Mouse (Mus musculus): ENCODE results near the gene Ppp2r5a. TPM values are rescaled to one million over a fixed set of nuclear protein-coding genes. Genes with fewer than 3 reads are reported as not detected.

Gene Ppp2r5a
- total and polyA plus RNA-seq, 3 experiments = 40.3 to 96.7 (median 62.0) TPM

GRCm38 (mm10) chr1:191445401-191445800 is 42.3 kb upstream of the Ppp2r5a start:
- H3K4me3 ChIP-seq (replicated peaks in 1 of 3; ENCODE audit: low read depth in 2 of 3, low read length in 2 of 3, poor library complexity in 1 of 3) = no peak overlapping the region
- no peaks in the 10 kb centered on the region for H3K79me2 ChIP-seq (replicated peaks; ENCODE audit: control insufficient read depth, extremely low read depth, insufficient read depth, poor library complexity, severe bottlenecking)
- H3K9ac ChIP-seq (ENCODE audit: insufficient read depth, low read depth) = no peak overlapping the region
- DNase-seq (ENCODE audit: extremely low read depth) = no peak
- no peaks in the 10 kb centered on the region for H3K9me3 ChIP-seq (replicated peaks; ENCODE audit: low read length)
- dilution Hi-C loops (cut with MboI; ENCODE audit: extremely low pct_ligation_motif_present, extremely low pct_unique_long_range_greater_than_20kb, low sequenced_read_pairs) (no loop called here), in situ Hi-C loops (cut with MboI; ENCODE audit: low pct_ligation_motif_present, low pct_unique_long_range_greater_than_20kb, low sequenced_read_pairs) (no loop called here)
- TF ChIP-seq CHD1 (IDR thresholded peaks at IDR 0.05; ENCODE audit: low read depth, low read length) (no peak), USF2 (conservative IDR thresholded peaks at IDR 0.05; ENCODE audit: low read depth, low read length) (no peak), MEF2A (IDR thresholded peaks at IDR 0.05; ENCODE audit: borderline replicate concordance, low read depth, low read length) (no peak), MYC (IDR thresholded peaks at IDR 0.05; ENCODE audit: low read depth, low read length) (no peak), SIN3A (IDR thresholded peaks at IDR 0.05; ENCODE audit: low read length) (no peak), RCOR1 (conservative IDR thresholded peaks at IDR 0.05; ENCODE audit: low read depth, low read length) (no peak), MXI1 (IDR thresholded peaks at IDR 0.05; ENCODE audit: low read depth, low read length) (no peak), POLR2A (IDR thresholded peaks at IDR 0.05; ENCODE audit: low read depth, low read length) (no peak), ZC3H11A (IDR thresholded peaks at IDR 0.05; ENCODE audit: low read depth, low read length) (no peak), PAX5 (IDR thresholded peaks at IDR 0.05; ENCODE audit: low read length) (no peak), NRF1 (IDR thresholded peaks at IDR 0.05; ENCODE audit: low read depth, low read length) (no peak), SMC3 (IDR thresholded peaks at IDR 0.05; ENCODE audit: low read depth, low read length) (no peak), ZNF384 (IDR thresholded peaks at IDR 0.05; ENCODE audit: low read depth, low read length) (no peak), KAT2A (IDR thresholded peaks at IDR 0.05; ENCODE audit: insufficient replicate concordance, low read length) (no peak), GABPA (IDR thresholded peaks at IDR 0.05; ENCODE audit: insufficient replicate concordance, low read depth, low read length) (no peak)
- no peak overlapping the region for H3K4me2 ChIP-seq (ENCODE audit: insufficient read depth, low read depth, poor library complexity, severe bottlenecking)
- H3K36me3 ChIP-seq (replicated peaks in 1 of 2; ENCODE audit: control insufficient read depth in 1 of 2, insufficient read depth in 1 of 2, low read length in 1 of 2) = no peaks in the 10 kb centered on the region
- H3K27ac ChIP-seq (ENCODE audit: insufficient read depth, low read depth) = no peak overlapping the region
- peaks cover 8 to 13% of the 10 kb centered on the region in 2 experiments for H3K4me1 ChIP-seq (ENCODE audit: control insufficient read depth in 1 of 2, insufficient read depth in 2 of 2)
- H3K27me3 ChIP-seq (replicated peaks) = no peaks in the 10 kb centered on the region

DNA sequence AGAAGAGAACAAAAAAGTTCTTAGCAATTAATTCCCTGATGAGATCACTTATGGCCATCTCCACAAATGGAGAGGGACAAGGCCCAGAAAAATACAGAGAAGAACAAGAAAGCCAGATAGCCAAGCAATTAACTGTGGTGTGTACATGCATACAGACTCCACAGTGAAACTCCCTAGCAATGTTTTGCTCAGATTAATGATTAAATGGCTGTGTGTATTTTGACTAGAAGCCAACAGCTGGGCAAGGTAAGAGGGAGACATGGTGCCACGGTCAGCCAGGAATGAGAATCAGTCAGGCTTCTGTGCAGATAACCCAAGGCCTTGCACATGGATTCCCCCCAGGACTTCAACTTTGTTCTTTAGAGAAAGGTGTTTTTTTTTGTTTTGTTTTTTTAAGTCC is 41.4 kb upstream of the Ppp2r5a start:
- H3K27me3 ChIP-seq (replicated peaks) = no peaks in the 10 kb centered on the region
- in situ Hi-C loops (cut with MboI; ENCODE audit: low pct_ligation_motif_present, low pct_unique_long_range_greater_than_20kb, low sequenced_read_pairs) (no loop called here), dilution Hi-C loops (cut with MboI; ENCODE audit: extremely low pct_ligation_motif_present, extremely low pct_unique_long_range_greater_than_20kb, low sequenced_read_pairs) (no loop called here)
- peaks cover 8 to 17% of the 10 kb centered on the region in 2 experiments for H3K4me1 ChIP-seq (ENCODE audit: control insufficient read depth in 1 of 2, insufficient read depth in 2 of 2)
- H3K9me3 ChIP-seq (replicated peaks; ENCODE audit: low read length) = no peaks in the 10 kb centered on the region
- H3K27ac ChIP-seq (ENCODE audit: insufficient read depth, low read depth) = no peak overlapping the region
- no peak overlapping the region for H3K4me3 ChIP-seq (replicated peaks in 1 of 3; ENCODE audit: low read depth in 2 of 3, low read length in 2 of 3, poor library complexity in 1 of 3)
- no peak for DNase-seq (ENCODE audit: extremely low read depth)
- H3K4me2 ChIP-seq (ENCODE audit: insufficient read depth, low read depth, poor library complexity, severe bottlenecking) = no peak overlapping the region
- H3K9ac ChIP-seq (ENCODE audit: insufficient read depth, low read depth) = no peak overlapping the region
- H3K79me2 ChIP-seq (replicated peaks; ENCODE audit: control insufficient read depth, extremely low read depth, insufficient read depth, poor library complexity, severe bottlenecking) = no peaks in the 10 kb centered on the region
- TF ChIP-seq BHLHE40 (IDR thresholded peaks at IDR 0.05; ENCODE audit: low read depth, low read length) = no peak
- no peak for TF ChIP-seq ELF1 (IDR thresholded peaks at IDR 0.05; ENCODE audit: low read depth, low read length)
- no peak for TF ChIP-seq CHD1 (IDR thresholded peaks at IDR 0.05; ENCODE audit: low read depth, low read length)
- no peak for TF ChIP-seq ZMIZ1 (IDR thresholded peaks at IDR 0.05; ENCODE audit: low read depth, low read length)
- no peak for TF ChIP-seq ZC3H11A (IDR thresholded peaks at IDR 0.05; ENCODE audit: low read depth, low read length)
- TF ChIP-seq SIN3A (IDR thresholded peaks at IDR 0.05; ENCODE audit: low read length) = no peak
- no peak for TF ChIP-seq USF2 (conservative IDR thresholded peaks at IDR 0.05; ENCODE audit: low read depth, low read length)
- no peak for TF ChIP-seq CHD2 (IDR thresholded peaks at IDR 0.05; ENCODE audit: low read length)
- TF ChIP-seq ZNF384 (IDR thresholded peaks at IDR 0.05; ENCODE audit: low read depth, low read length) = no peak
- H3K36me3 ChIP-seq (replicated peaks in 1 of 2; ENCODE audit: control insufficient read depth in 1 of 2, insufficient read depth in 1 of 2, low read length in 1 of 2) = no peaks in the 10 kb centered on the region

Data from CH12.LX (cell line).